Mouse (Mus musculus) MEL (cell line): Measurements from ENCODE around the gene Tbcb. TPM values are rescaled to one million over a fixed set of nuclear protein-coding genes. Genes with fewer than 3 reads are reported as not detected.

Experiments used
- DNase-seq: peaks from one replicate; pipeline ENCODE4 v3.0.0; 2011; ENCODE audit warnings: low read depth, low spot score
- H3K27ac ChIP-seq: 2 replicates; pipeline ENCODE4 v1.5.1; 2012; ENCODE audit warnings: low read depth, mild to moderate bottlenecking, control low read depth, low read length, moderate library complexity; ENCODE audit not compliant: control insufficient read depth
- H3K27me3 ChIP-seq, 2 experiments: fragments of 150-350 bp in 1 of 2; sonication (generic) in 1 of 2; 2 replicates each; pipeline ENCODE4 v1.6.1; 2012; ENCODE audit warnings: low read length in 2 of 2, mild to moderate bottlenecking in 2 of 2, improper control_type of control experiment in 1 of 2, moderate library complexity in 1 of 2; ENCODE audit not compliant: insufficient read depth in 2 of 2, control insufficient read depth in 1 of 2
- H3K36me3 ChIP-seq, 2 experiments: 2 replicates each; pipeline ENCODE4 v1.6.1; 2012 to 2014; ENCODE audit warnings: low read length in 2 of 2, improper control_type of control experiment in 1 of 2, inconsistent platforms in 1 of 2, mild to moderate bottlenecking in 1 of 2; ENCODE audit not compliant: insufficient read depth in 2 of 2, control insufficient read depth in 1 of 2
- H3K4me1 ChIP-seq, 2 experiments: fragments of 150-350 bp in 1 of 2; sonication (generic) in 1 of 2; 2 replicates each; pipeline ENCODE4 v1.6.1; 2012; ENCODE audit warnings: low read length in 2 of 2, improper control_type of control experiment in 1 of 2, mild to moderate bottlenecking in 1 of 2; ENCODE audit not compliant: insufficient read depth in 2 of 2, control insufficient read depth in 1 of 2
- H3K4me3 ChIP-seq, 2 experiments: fragments of 150-350 bp in 1 of 2; sonication (generic) in 1 of 2; 2 replicates each; pipeline ENCODE4 v1.5.1; 2012; ENCODE audit warnings: low read depth in 2 of 2, low read length in 2 of 2, mild to moderate bottlenecking in 2 of 2, moderate library complexity in 2 of 2, control low read depth in 1 of 2, improper control_type of control experiment in 1 of 2; ENCODE audit not compliant: control insufficient read depth in 1 of 2, insufficient read depth in 1 of 2
- H3K79me2 ChIP-seq: 2 replicates; pipeline ENCODE4 v1.6.1; 2012; ENCODE audit warnings: mild to moderate bottlenecking, low read length, moderate library complexity; ENCODE audit not compliant: control insufficient read depth, poor library complexity, insufficient read depth
- H3K9ac ChIP-seq: 2 replicates; pipeline ENCODE4 v1.6.1; 2012; ENCODE audit warnings: low read depth, mild to moderate bottlenecking, control low read depth, low read length, moderate library complexity; ENCODE audit not compliant: control insufficient read depth, poor library complexity, severe bottlenecking
- H3K9me3 ChIP-seq: fragments of 150-350 bp; sonication (generic); replicated peaks from 2 replicates; pipeline ENCODE4 v1.6.1; 2012; ENCODE audit warnings: mild to moderate bottlenecking, low read length, improper control_type of control experiment, moderate library complexity; ENCODE audit not compliant: insufficient read depth
- BHLHE40 ChIP-seq: IDR thresholded peaks from 2 replicates; pipeline ENCODE4 v1.6.1; 2012; ENCODE audit warnings: low read depth, mild to moderate bottlenecking, inconsistent platforms, low read length, improper control_type of control experiment, borderline replicate concordance
- CHD2 ChIP-seq: IDR thresholded peaks from 2 replicates; pipeline ENCODE4 v1.6.1; 2011; ENCODE audit warnings: low read length, improper control_type of control experiment
- CTCF ChIP-seq, 3 experiments: IDR thresholded peaks in 2 of 3; conservative IDR thresholded peaks in 1 of 3; 2 replicates each; pipeline ENCODE4 v1.5.1; 2011 to 2012; ENCODE audit warnings: low read length in 3 of 3, low read depth in 2 of 3, mild to moderate bottlenecking in 2 of 3, improper control_type of control experiment in 1 of 3, inconsistent platforms in 1 of 3, mixed read lengths in 1 of 3, moderate library complexity in 1 of 3; ENCODE audit not compliant: control insufficient read depth in 1 of 3, insufficient read depth in 1 of 3, poor library complexity in 1 of 3, severe bottlenecking in 1 of 3
- EP300 ChIP-seq, 2 experiments: IDR thresholded peaks; 2 replicates each; pipeline ENCODE4 v1.6.1; 2011; ENCODE audit warnings: improper control_type of control experiment in 2 of 2, low read length in 2 of 2, low read depth in 1 of 2, mild to moderate bottlenecking in 1 of 2
- GATA1 ChIP-seq: IDR thresholded peaks from 2 replicates; pipeline ENCODE4 v1.6.1; 2011; ENCODE audit warnings: low read depth, low read length, improper control_type of control experiment
- JUND ChIP-seq: IDR thresholded peaks from 2 replicates; pipeline ENCODE4 v1.6.1; 2011; ENCODE audit warnings: low read depth, mild to moderate bottlenecking, improper control_type of control experiment, low read length
- MAX ChIP-seq: IDR thresholded peaks from 2 replicates; pipeline ENCODE4 v1.6.1; 2011; ENCODE audit warnings: low read length, improper control_type of control experiment
- MXI1 ChIP-seq: IDR thresholded peaks from 2 replicates; pipeline ENCODE4 v1.6.1; 2011; ENCODE audit warnings: mild to moderate bottlenecking, low read depth, low read length, improper control_type of control experiment
- MYB ChIP-seq: IDR thresholded peaks from 2 replicates; pipeline ENCODE4 v1.6.1; 2011; ENCODE audit warnings: mild to moderate bottlenecking, low read depth, low read length, improper control_type of control experiment
- MYC ChIP-seq: IDR thresholded peaks from 2 replicates; pipeline ENCODE4 v1.6.1; 2011; ENCODE audit warnings: low read depth, mild to moderate bottlenecking, low read length, improper control_type of control experiment, moderate library complexity
- NELFE ChIP-seq: IDR thresholded peaks from 2 replicates; pipeline ENCODE4 v1.6.1; 2011; ENCODE audit warnings: low read depth, low read length, improper control_type of control experiment
- RAD21 ChIP-seq: IDR thresholded peaks from 2 replicates; pipeline ENCODE4 v1.6.1; 2011; ENCODE audit warnings: mild to moderate bottlenecking, low read depth, low read length, improper control_type of control experiment
- SIN3A ChIP-seq: IDR thresholded peaks from 2 replicates; pipeline ENCODE4 v1.6.1; 2012; ENCODE audit warnings: low read length, improper control_type of control experiment, inconsistent platforms
- UBTF ChIP-seq: IDR thresholded peaks from 2 replicates; pipeline ENCODE4 v1.6.1; 2012; ENCODE audit warnings: low read depth, mild to moderate bottlenecking, inconsistent platforms, low read length, improper control_type of control experiment, moderate library complexity, borderline replicate concordance; ENCODE audit not compliant: insufficient read depth
- USF1 ChIP-seq: IDR thresholded peaks from 2 replicates; pipeline ENCODE4 v1.6.1; 2014; ENCODE audit warnings: low read depth, mild to moderate bottlenecking, inconsistent platforms, low read length, improper control_type of control experiment, moderate library complexity
- polyA plus RNA-seq, 2 experiments: library from polyadenylated mRNA; stranded (reverse) in 1 of 2; unstranded in 1 of 2; fragments of >175 nt in 1 of 2; fragments of >200 nt in 1 of 2; gene quantifications; 2 replicates each; pipeline versions ENCODE4 v1.2.1 to v1.2.4; 2012; ENCODE audit warnings: low replicate concordance in 2 of 2, low read depth in 1 of 2; ENCODE audit not compliant: insufficient read length in 2 of 2, insufficient read depth in 1 of 2, missing spikeins in 1 of 2
- total RNA-seq: library from RNA; depleted of rRNA; stranded (reverse); fragments of 300-350 nt; gene quantifications from 2 replicates; pipeline ENCODE4 v1.2.3, GENCODE M21; 2012

Gene Tbcb
- total and polyA plus RNA-seq, 3 experiments = 54.8 to 72.6 TPM; not detected in 1

DNA sequence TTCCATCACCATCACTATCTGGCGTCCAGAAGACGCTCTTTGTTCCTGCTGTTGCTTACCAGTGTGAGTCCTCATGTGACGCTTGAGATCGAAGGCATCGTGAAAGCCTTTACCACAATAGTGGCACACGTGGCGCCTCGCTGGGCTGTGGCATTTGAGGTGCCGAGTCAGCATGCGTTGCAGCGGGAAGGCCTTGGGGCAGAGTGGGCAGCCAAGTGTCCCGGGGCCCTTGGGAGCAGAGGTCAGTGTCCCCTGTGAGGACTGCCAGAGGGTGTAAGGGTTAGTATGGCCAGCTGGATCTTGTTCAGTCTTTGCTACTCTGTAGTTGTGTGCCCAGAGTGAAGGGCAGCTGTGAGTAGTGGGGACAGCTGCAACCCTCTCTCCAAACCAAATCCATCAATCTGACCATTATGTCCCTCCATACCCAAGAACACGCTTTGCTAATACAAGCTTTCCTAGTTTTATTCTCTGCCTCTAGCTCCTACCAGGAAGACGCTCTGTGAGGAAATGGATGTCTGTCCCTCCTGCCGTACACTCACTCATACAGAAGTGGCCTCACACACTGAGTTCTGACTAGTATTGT, 2.3 kb upstream of the Tbcb start:
- Histone ChIP-seq H3K27ac (no peak overlapping the region), H3K27me3 (no peaks in the 10 kb centered on the region), H3K9ac (no peak overlapping the region), H3K36me3 (no peaks in the 10 kb centered on the region), H3K79me2 (peaks cover 7% of the 10 kb centered on the region), H3K4me1 (peaks cover 0 to 9% of the 10 kb centered on the region in 2 experiments; a peak in 1 of 4 replicates), H3K9me3 (no peaks in the 10 kb centered on the region), H3K4me3 (no peak overlapping the region)
- TF ChIP-seq SIN3A (no peak), BHLHE40 (no peak), MXI1 (no peak), USF1 (no peak)
- no peak for DNase-seq

- TF ChIP-seq CHD2 (no peak), MAX (no peak), JUND (no peak), RAD21 (no peak), MYB (no peak)
- no peaks in the 10 kb centered on the region for H3K27me3 ChIP-seq
- peaks cover 7% of the 10 kb centered on the region for H3K79me2 ChIP-seq
- no peaks in the 10 kb centered on the region for H3K36me3 ChIP-seq
- H3K4me3 ChIP-seq = no peak overlapping the region
- no peak overlapping the region for H3K9ac ChIP-seq
- no peak overlapping the region for H3K27ac ChIP-seq
- peaks cover 0 to 9% of the 10 kb centered on the region in 2 experiments; a peak in 1 of 4 replicates for H3K4me1 ChIP-seq
- H3K9me3 ChIP-seq = no peaks in the 10 kb centered on the region
- no peak for DNase-seq
These were observed 1.3 kb upstream of the Tbcb start for GRCm38 (mm10) chr7:30233387-30233786.

GRCm38 (mm10) chr7:30232631-30233148, 618 bp upstream of the Tbcb start:
- peak overlapping the region; percentile 74 for H3K9ac ChIP-seq
- no peak overlapping the region; the same call in 1 of the 2 replicates for H3K27ac ChIP-seq
- DNase-seq = peak; percentile 41
- peaks cover 0 to 9% of the 10 kb centered on the region in 2 experiments; a peak in 1 of 4 replicates for H3K4me1 ChIP-seq
- peak overlapping the region; percentile 59 to 81 for H3K4me3 ChIP-seq
- no peaks in the 10 kb centered on the region for H3K9me3 ChIP-seq
- H3K36me3 ChIP-seq = no peaks in the 10 kb centered on the region
- H3K27me3 ChIP-seq = no peaks in the 10 kb centered on the region
- no peak for TF ChIP-seq MYC
- TF ChIP-seq GATA1 = no peak
- no peak for TF ChIP-seq EP300 (IDR thresholded peaks at IDR 0.05; ENCODE audit: low read depth in 1 of 2, low read length in 2 of 2)
- no peak for TF ChIP-seq RAD21
- TF ChIP-seq CTCF (IDR thresholded peaks at IDR 0.05 in 2 of 3, conservative IDR thresholded peaks at IDR 0.05 in 1 of 3; ENCODE audit: control insufficient read depth in 1 of 3, insufficient read depth in 1 of 3, low read depth in 2 of 3, low read length in 3 of 3, poor library complexity in 1 of 3, severe bottlenecking in 1 of 3) = peak; percentile 5 to 50 (median 26); a peak in 4 of 6 replicates
- no peak for TF ChIP-seq MXI1
- TF ChIP-seq UBTF = no peak
- no peak for TF ChIP-seq NELFE
- H3K79me2 ChIP-seq = peaks cover 7% of the 10 kb centered on the region
